Mouse (Mus musculus) liver, embryonic 14.5 days (tissue): Measurements from ENCODE around the gene Hnrnpf. TPM values are rescaled to one million over a fixed set of nuclear protein-coding genes. Genes with fewer than 3 reads are reported as not detected.

Experiments
- ATAC-seq: fragments of 200-750 bp; cut with Nextera tagmentation; 2 replicates; pipeline ENCODE4 v1.8.0; 2017; ENCODE audit warnings: moderate number of reproducible peaks, mild to moderate bottlenecking, moderate library complexity; ENCODE audit not compliant: insufficient read depth
- DNase-seq, 3 experiments: peaks; one replicate each; pipeline ENCODE4 v3.0.0-alpha.2; 2012 to 2013; ENCODE audit warnings: low read depth in 3 of 3, low spot score in 3 of 3
- H3K27ac ChIP-seq: fragments of 300-500 bp; sonication (generic); 2 replicates; pipeline ENCODE4 v1.5.1; 2014; ENCODE audit warnings: moderate library complexity, mild to moderate bottlenecking, control low read depth, inconsistent platforms
- H3K27me3 ChIP-seq: fragments of 300-500 bp; sonication (generic); 2 replicates; pipeline ENCODE4 v1.6.1; 2014; ENCODE audit warnings: mild to moderate bottlenecking, low read length, moderate library complexity; ENCODE audit not compliant: control insufficient read depth, insufficient read depth
- H3K36me3 ChIP-seq: fragments of 300-500 bp; sonication (generic); replicated peaks from 2 replicates; pipeline ENCODE4 v1.6.1; 2014; ENCODE audit warnings: low read depth; ENCODE audit not compliant: control insufficient read depth, insufficient read depth
- H3K4me1 ChIP-seq, 2 experiments: fragments of 200-500 bp in 1 of 2; fragments of 300-500 bp in 1 of 2; sonication (generic) in 1 of 2; replicated peaks; 2 replicates each; pipeline ENCODE4 v1.6.1; 2012 to 2014; ENCODE audit warnings: antibody characterized with exemption in 1 of 2, inconsistent platforms in 1 of 2, low read length in 1 of 2; ENCODE audit not compliant: control insufficient read depth in 2 of 2, insufficient read depth in 2 of 2
- H3K4me2 ChIP-seq: fragments of 300-500 bp; sonication (generic); 2 replicates; pipeline ENCODE4 v1.6.1; 2014; ENCODE audit warnings: low read depth, mild to moderate bottlenecking, control low read depth, moderate library complexity
- H3K4me3 ChIP-seq, 2 experiments: fragments of 200-500 bp in 1 of 2; fragments of 300-500 bp in 1 of 2; sonication (generic) in 1 of 2; 2 replicates each; pipeline ENCODE4 v1.5.1; 2012 to 2014; ENCODE audit warnings: low read depth in 2 of 2, low read length in 2 of 2, mild to moderate bottlenecking in 2 of 2, control low read depth in 1 of 2, inconsistent platforms in 1 of 2, moderate library complexity in 1 of 2; ENCODE audit not compliant: insufficient read depth in 1 of 2
- H3K9ac ChIP-seq: fragments of 300-500 bp; sonication (generic); replicated peaks from 2 replicates; pipeline ENCODE4 v1.6.1; 2014; ENCODE audit warnings: mild to moderate bottlenecking, control low read depth, moderate library complexity
- H3K9me3 ChIP-seq: fragments of 300-500 bp; sonication (generic); 2 replicates; pipeline ENCODE4 v1.6.1; 2016; ENCODE audit warnings: low read length, mixed read lengths; ENCODE audit not compliant: control insufficient read depth
- CTCF ChIP-seq: IDR thresholded peaks from 2 replicates; pipeline ENCODE4 v1.5.1; 2016; ENCODE audit warnings: antibody characterized with exemption, low read depth, control low read depth
- EP300 ChIP-seq: IDR thresholded peaks from 2 replicates; pipeline ENCODE4 v1.6.1; 2016; ENCODE audit warnings: antibody characterized with exemption, low read depth
- WGBS: fragments of 180-500 bp; shearing (Covaris S2); extraction: QIAGEN DNeasy Blood & Tissue Kit; methylation state at CpG from one replicate; pipeline ENCODE4 v1.1.7; 2014; ENCODE audit not compliant: insufficient replicate concordance; 5-methylcytosine and 5-hydroxymethylcytosine counted together
- polyA plus RNA-seq, 2 experiments: library from polyadenylated mRNA; depleted of rRNA in 1 of 2; stranded (reverse) in 1 of 2; unstranded in 1 of 2; fragments of >200 nt; fragmentation: Nextera tagmentation in 1 of 2; extraction: Ambion mirVana in 1 of 2; gene quantifications; 2 replicates each; pipeline versions ENCODE4 v1.2.1 to v1.2.3; 2012 to 2014

Hnrnpf gene
- polyA plus RNA-seq, 2 experiments: 368 to 457 TPM

DNA sequence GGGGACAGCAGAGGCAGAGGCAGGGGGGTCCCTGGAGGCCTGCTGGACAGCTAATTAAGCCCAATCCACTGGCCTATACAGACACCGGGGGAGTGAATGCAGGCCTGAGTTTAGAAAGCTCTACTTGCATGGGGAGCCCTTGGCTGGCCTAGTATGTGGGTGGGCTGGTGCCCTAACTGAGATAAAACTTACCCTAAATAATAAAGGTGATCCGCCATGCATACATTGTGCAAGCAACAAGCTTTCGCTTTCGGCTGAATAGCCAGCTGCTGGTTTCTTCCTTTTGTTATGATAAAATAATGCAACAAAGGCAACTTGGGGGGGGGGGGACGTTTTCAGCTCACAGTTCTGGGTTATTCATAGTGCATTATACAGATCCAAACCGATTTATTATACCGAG is 18.9 kb upstream of the Hnrnpf start:
- Histone ChIP-seq H3K36me3 (no peaks in the 10 kb centered on the region), H3K27me3 (no peaks in the 10 kb centered on the region), H3K9me3 (no peaks in the 10 kb centered on the region), H3K4me3 (peak overlapping the region in 1 of 2 experiments; percentile 66; a peak in 2 of 4 replicates), H3K9ac (peak overlapping the region; percentile 2; the same call in 1 of the 2 replicates), H3K4me1 (peaks cover 14 to 31% of the 10 kb centered on the region in 2 experiments), H3K27ac (peak overlapping the region; percentile 97), H3K4me2 (peak overlapping the region; percentile 82)
- ATAC-seq: no peak
- TF ChIP-seq EP300 (no peak), CTCF (no peak)
- DNase-seq: no peak
- 74% methylated on average over 7 of the region's 7 CpGs for WGBS

- Histone ChIP-seq H3K9me3 (no peaks in the 10 kb centered on the region), H3K27ac (peak overlapping the region; percentile 58), H3K4me3 (no peak overlapping the region), H3K9ac (peak overlapping the region; percentile 31; the same call in 1 of the 2 replicates), H3K4me1 (peaks cover 19 to 36% of the 10 kb centered on the region in 2 experiments), H3K4me2 (peak overlapping the region; percentile 82; the same call in 1 of the 2 replicates), H3K36me3 (no peaks in the 10 kb centered on the region), H3K27me3 (no peaks in the 10 kb centered on the region)
- TF ChIP-seq CTCF (no peak), EP300 (no peak)
- DNase-seq: no peak
- no peak for ATAC-seq
- WGBS: 14% methylated on average over 7 of the region's 7 CpGs
These were observed 18.1 kb upstream of the Hnrnpf start for GRCm38 (mm10) chr6:117881997-117882396.

DNA sequence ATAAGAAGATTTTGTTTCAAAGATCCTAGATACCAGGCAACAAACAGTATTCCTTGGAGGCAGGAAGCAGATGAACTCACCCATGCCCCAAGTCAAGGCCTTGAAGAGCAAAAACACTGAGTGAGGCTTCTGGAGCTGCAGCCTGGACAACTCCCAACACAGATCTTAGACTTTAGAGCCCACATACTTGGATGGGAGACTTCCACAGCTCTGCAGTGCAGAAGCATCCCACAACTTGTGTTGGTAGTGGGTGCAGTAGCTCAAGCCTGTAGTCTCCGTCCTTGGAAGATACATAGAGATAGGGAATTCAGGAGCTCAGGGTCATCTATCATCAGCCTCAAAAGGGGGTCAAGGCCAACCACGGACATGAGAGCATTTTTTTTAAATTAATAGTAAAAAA is 14.2 kb upstream of the Hnrnpf start:
- Histone ChIP-seq H3K27me3 (no peaks in the 10 kb centered on the region), H3K27ac (no peak overlapping the region; the same call in 1 of the 2 replicates), H3K4me2 (no peak overlapping the region), H3K9me3 (no peaks in the 10 kb centered on the region), H3K4me3 (no peak overlapping the region), H3K36me3 (no peaks in the 10 kb centered on the region), H3K4me1 (peaks cover 44 to 61% of the 10 kb centered on the region in 2 experiments), H3K9ac (no peak overlapping the region)
- no peak for TF ChIP-seq CTCF
- no peak for TF ChIP-seq EP300
- no peak for ATAC-seq
- WGBS: 69% methylated on average over 2 of the region's 2 CpGs
- no peak for DNase-seq

DNA sequence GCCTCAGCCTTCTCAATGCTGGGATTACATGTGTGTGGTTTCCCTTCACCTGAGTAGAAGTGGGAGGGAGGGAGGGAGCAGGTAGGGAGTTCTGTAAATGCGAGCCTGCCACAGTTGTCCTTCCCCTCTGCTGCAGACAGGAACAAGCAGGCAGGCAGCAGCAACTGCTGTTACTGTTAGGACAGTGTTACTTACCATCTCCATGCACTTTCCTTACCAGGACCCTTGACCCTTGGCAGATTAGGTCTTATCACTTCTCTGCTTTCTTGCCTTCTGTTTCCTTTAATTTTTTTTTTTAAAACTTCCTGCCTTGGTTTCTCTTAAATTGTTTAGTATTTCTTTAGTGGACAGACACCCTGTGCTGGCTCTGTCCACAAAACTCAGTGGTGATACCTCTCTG is 12.1 kb upstream of the Hnrnpf start:
- Histone ChIP-seq H3K9me3 (no peaks in the 10 kb centered on the region), H3K27me3 (no peaks in the 10 kb centered on the region), H3K4me1 (peaks cover 35 to 52% of the 10 kb centered on the region in 2 experiments), H3K9ac (peak overlapping the region; percentile 67), H3K4me2 (peak overlapping the region; percentile 76), H3K4me3 (peak overlapping the region; percentile 43 to 52), H3K27ac (peak overlapping the region; percentile 91), H3K36me3 (no peaks in the 10 kb centered on the region)
- ATAC-seq (no peak), DNase-seq (no peak)
- TF ChIP-seq EP300: no peak
- TF ChIP-seq CTCF: no peak
- 0% methylated on average over 1 of the region's 1 CpGs for WGBS

DNA sequence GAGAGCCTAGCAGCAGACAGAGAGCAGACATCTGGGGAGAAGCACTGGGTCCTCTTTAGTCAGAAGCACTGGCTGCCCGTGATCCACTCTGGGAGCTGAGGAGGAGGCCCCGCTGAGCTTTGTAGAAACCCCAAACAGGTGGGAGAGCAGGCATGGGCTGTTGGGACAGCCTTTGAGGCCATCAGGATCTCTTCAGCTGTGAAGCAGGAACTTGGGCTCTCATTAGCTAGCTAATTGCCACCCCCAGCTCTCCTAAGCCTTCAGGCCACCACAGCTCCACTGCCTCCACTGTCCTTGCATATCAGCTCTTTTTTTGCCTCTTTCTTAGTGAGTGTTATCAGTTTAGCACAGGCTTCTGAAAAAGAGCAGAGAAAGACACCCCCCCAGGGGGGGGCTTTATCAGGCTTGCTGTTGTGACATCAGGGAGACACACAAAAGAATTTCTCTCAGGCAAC is 11.5 kb upstream of the Hnrnpf start:
- peak; percentile 96 for ATAC-seq
- peak; percentile 90 for TF ChIP-seq EP300
- no peak for TF ChIP-seq CTCF
- Histone ChIP-seq H3K4me2 (peak overlapping the region; percentile 76), H3K27me3 (no peaks in the 10 kb centered on the region), H3K36me3 (no peaks in the 10 kb centered on the region), H3K4me3 (peak overlapping the region; percentile 43 to 52), H3K27ac (peak overlapping the region; percentile 91), H3K4me1 (peaks cover 35 to 52% of the 10 kb centered on the region in 2 experiments), H3K9ac (peak overlapping the region; percentile 67), H3K9me3 (no peaks in the 10 kb centered on the region)
- 7% methylated on average over 2 of the region's 2 CpGs for WGBS
- peak; percentile 85 to 88 (median 87) for DNase-seq
